Mouse (Mus musculus): Measurements from ENCODE around the gene Fbxo40. TPM values are rescaled to one million over a fixed set of nuclear protein-coding genes. Genes with fewer than 3 reads are reported as not detected.

The Fbxo40 gene
- polyA plus RNA-seq, 1 experiment from 2014 or later: 10.4 TPM

DNA sequence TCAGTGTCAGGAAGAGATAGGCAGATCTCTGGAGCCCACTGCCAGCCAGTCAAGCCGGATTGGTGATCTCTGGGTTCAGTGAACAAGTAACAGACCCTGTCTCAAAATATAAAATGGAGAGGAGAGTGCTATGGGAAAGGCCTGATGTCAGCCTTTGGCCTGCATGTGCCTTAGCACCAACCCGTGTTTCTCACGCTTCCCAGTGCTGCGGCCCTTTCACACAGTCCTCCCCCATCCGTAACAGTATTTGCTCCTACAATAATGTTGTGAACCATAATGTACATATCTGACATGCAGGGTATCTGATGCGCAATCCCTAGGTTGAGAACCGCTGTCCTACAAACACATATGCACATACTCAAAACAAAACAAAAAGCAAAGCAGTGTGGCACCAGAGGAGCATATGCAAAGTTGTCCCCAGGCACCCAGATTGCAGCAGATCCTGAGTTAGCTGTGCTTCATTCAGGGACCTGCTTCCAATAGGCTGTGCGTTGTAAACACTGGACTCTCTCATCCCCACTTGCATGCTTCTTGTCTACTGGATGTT is 69.1 kb downstream of the Fbxo40 start:
- Histone ChIP-seq H3K4me3 (no peak overlapping the region), H3K27ac (ENCODE audit: poor library complexity, severe bottlenecking) (no peak overlapping the region), H3K4me1 (replicated peaks) (no peaks in the 10 kb centered on the region), H3K4me2 (no peak overlapping the region), H3K36me3 (peaks cover 75% of the 10 kb centered on the region), H3K27me3 (replicated peaks) (no peaks in the 10 kb centered on the region), H3K9ac (no peak overlapping the region), H3K9me3 (replicated peaks) (no peaks in the 10 kb centered on the region)
- 90% methylated on average over 8 of the region's 8 CpGs for WGBS
- ATAC-seq (ENCODE audit: insufficient number of reproducible peaks, low FRiP score): no peak

DNA sequence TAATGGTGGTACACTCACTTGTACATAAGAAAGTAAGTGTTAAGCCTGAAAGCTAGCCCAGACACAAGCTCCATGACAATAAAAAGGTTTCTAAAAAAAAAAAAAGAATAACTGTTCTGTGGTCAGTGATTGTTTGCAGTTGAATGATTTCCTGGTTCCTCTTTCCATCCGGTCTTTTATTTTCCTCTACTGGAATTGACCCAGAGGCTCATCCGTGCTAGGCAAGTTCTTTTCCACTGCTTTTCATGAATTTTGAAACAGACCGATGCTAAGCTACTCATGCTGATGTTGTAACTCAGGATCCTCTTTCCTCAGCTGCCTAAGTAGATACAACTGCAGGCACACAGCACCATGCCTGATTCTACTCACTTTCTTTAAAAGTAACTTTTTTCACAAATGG is 69.9 kb downstream of the Fbxo40 start:
- no peaks in the 10 kb centered on the region for H3K4me1 ChIP-seq (replicated peaks)
- H3K9me3 ChIP-seq (replicated peaks): no peaks in the 10 kb centered on the region
- H3K9ac ChIP-seq: no peak overlapping the region
- no peaks in the 10 kb centered on the region for H3K27me3 ChIP-seq (replicated peaks)
- WGBS: 82% methylated on average over 3 of the region's 3 CpGs
- ATAC-seq (ENCODE audit: insufficient number of reproducible peaks, low FRiP score): no peak
- H3K27ac ChIP-seq (ENCODE audit: poor library complexity, severe bottlenecking): no peak overlapping the region
- H3K36me3 ChIP-seq: peaks cover 75% of the 10 kb centered on the region
- H3K4me2 ChIP-seq: no peak overlapping the region
- no peak overlapping the region for H3K4me3 ChIP-seq

DNA sequence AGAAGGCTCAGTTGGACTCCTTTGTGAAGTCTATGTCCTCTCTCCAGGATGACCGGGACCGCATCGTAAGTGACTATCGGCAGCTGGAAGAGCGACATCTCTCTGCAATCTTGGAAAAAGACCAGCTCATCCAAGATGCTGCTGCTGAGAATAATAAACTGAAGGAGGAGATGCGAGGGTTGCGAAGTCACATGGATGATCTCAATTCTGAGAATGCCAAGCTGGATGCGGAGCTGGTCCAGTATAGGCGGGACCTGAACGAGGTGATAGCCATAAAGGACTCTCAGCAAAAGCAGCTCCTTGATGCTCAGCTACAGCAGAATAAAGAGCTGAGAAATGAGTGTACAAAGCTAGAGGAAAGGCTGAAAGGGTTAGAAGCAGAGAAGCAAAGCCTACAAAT is 71.8 kb downstream of the Fbxo40 start:
- Histone ChIP-seq H3K4me1 (replicated peaks) (no peaks in the 10 kb centered on the region), H3K4me3 (no peak overlapping the region), H3K27ac (ENCODE audit: poor library complexity, severe bottlenecking) (no peak overlapping the region), H3K9ac (no peak overlapping the region), H3K4me2 (no peak overlapping the region), H3K9me3 (replicated peaks) (no peaks in the 10 kb centered on the region), H3K27me3 (replicated peaks) (no peaks in the 10 kb centered on the region), H3K36me3 (peaks cover 79% of the 10 kb centered on the region)
- 95% methylated on average over 10 of the region's 10 CpGs for WGBS
- ATAC-seq (ENCODE audit: insufficient number of reproducible peaks, low FRiP score): no peak

DNA sequence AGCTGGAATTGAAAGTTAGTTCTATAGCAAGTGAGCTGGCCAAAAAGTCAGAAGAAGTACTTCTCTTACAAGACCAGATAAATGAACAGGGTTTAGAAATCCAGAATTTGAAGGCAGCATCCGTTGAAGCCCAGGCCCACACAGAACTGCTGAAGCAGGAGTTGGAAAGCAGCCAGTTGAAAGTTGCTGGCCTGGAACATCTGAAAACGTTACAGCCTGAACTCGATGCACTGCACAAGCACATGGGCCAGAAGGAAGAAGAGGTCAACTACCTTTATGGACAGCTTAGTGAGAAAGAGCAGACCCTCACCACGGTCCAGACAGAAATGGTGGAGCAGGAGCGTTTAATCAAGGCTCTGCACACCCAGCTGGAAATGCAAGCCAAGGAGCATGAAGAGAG is 76.1 kb downstream of the Fbxo40 start:
- ATAC-seq (ENCODE audit: insufficient number of reproducible peaks, low FRiP score): no peak

More for the DNA sequence above, 76.1 kb downstream of the Fbxo40 start:
- Histone ChIP-seq H3K27ac (ENCODE audit: poor library complexity, severe bottlenecking) (no peak overlapping the region), H3K4me1 (replicated peaks) (no peaks in the 10 kb centered on the region), H3K27me3 (replicated peaks) (no peaks in the 10 kb centered on the region), H3K9ac (no peak overlapping the region), H3K9me3 (replicated peaks) (no peaks in the 10 kb centered on the region), H3K36me3 (peaks cover 80% of the 10 kb centered on the region), H3K4me2 (no peak overlapping the region), H3K4me3 (no peak overlapping the region)
- WGBS: 74% methylated on average over 5 of the region's 5 CpGs

Other genes with a start within 250 kb of the Fbxo40 start
- gene Slc15a2, start 205.5 kb downstream of the Fbxo40 start, polyA plus RNA-seq (2016; fragmentation: Nextera tagmentation; extraction: Ambion mirVana): 0.92 and 1.4 TPM in 2 replicates
- gene Iqcb1, start 162.1 kb downstream of the Fbxo40 start, polyA plus RNA-seq (2016; fragmentation: Nextera tagmentation; extraction: Ambion mirVana): 33.4 and 34.1 TPM in 2 replicates
- gene Eaf2, start 115.5 kb downstream of the Fbxo40 start, polyA plus RNA-seq (2016; fragmentation: Nextera tagmentation; extraction: Ambion mirVana): 0.45 and 0.80 TPM in 2 replicates
- 59.3 and 64.2 TPM in 2 replicates for gene Golgb1, start 115.3 kb downstream of the Fbxo40 start, polyA plus RNA-seq (2016; fragmentation: Nextera tagmentation; extraction: Ambion mirVana)
- 4.1 and 4.2 TPM in 2 replicates for gene Hcls1, start 55.5 kb downstream of the Fbxo40 start, polyA plus RNA-seq (2016; fragmentation: Nextera tagmentation; extraction: Ambion mirVana)
- 7.2 and 7.3 TPM in 2 replicates for gene Polq, start 21.3 kb upstream of the Fbxo40 start, polyA plus RNA-seq (2016; fragmentation: Nextera tagmentation; extraction: Ambion mirVana)